Mouse (Mus musculus) left cerebral cortex, adult 2 months (tissue): Measurements from ENCODE around the gene Nosip. TPM values are rescaled to one million over a fixed set of nuclear protein-coding genes. Genes with fewer than 3 reads are reported as not detected.
"Not testable (repeated sequence)": the region's sequence is repeated elsewhere in the genome, so short reads cannot be mapped to it uniquely, and the experiment has no call there.

Experiments used
- DNase-seq, 2 experiments: peaks; one replicate each; pipeline ENCODE4 v3.0.0; 2021 to 2022; ENCODE audit warnings: low spot score in 2 of 2, mixed read lengths in 1 of 2; ENCODE audit errors: extremely low spot score in 1 of 2
- H3K27ac ChIP-seq: fragments of 200-600 bp; 2 replicates; pipeline ENCODE4 v1.8.1; 2022
- H3K4me3 ChIP-seq: fragments of 200-600 bp; 2 replicates; pipeline ENCODE4 v1.8.1; 2022
- CTCF ChIP-seq: fragments of 200-600 bp; IDR thresholded peaks from 2 replicates; pipeline ENCODE4 v1.8.1; 2022; ENCODE audit warnings: antibody characterized with exemption, mild to moderate bottlenecking, moderate library complexity
- intact Hi-C: fragments of 180-260 bp; cut with DNase I; formaldehyde crosslinking; loops from one replicate; pipeline ENCODE4 v1.15.1; 2025
- total RNA-seq, 2 experiments: library from RNA; stranded (reverse); gene quantifications; 2 replicates each; pipeline ENCODE4 v1.2.3; 2021

Nosip gene
- total RNA-seq, 2 experiments from 2014 or later = 53.6 to 55.6 TPM

DNA sequence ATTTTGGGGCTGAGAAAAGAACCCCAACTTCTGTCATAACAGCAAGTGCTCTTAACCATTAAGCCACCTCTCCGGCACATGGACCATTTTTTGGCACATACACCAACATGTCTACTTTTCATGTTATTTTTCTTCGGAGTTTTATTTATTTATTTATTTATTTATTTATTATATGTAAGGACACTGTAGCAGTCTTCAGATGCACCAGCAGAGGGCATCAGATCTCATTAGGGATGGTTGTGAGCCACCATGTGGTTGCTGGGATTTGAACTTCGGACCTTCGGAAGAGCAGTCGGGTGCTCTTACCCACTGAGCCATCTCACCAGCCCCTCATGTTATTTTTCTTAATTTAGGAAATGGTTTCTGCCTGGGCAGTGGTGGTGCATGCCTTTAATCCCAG lies 38.5 kb upstream of the Nosip start:
- DNase-seq, intact Hi-C loops, H3K27ac ChIP-seq, H3K4me3 ChIP-seq: not testable (repeated sequence)
- TF ChIP-seq CTCF = peak; percentile 38

DNA sequence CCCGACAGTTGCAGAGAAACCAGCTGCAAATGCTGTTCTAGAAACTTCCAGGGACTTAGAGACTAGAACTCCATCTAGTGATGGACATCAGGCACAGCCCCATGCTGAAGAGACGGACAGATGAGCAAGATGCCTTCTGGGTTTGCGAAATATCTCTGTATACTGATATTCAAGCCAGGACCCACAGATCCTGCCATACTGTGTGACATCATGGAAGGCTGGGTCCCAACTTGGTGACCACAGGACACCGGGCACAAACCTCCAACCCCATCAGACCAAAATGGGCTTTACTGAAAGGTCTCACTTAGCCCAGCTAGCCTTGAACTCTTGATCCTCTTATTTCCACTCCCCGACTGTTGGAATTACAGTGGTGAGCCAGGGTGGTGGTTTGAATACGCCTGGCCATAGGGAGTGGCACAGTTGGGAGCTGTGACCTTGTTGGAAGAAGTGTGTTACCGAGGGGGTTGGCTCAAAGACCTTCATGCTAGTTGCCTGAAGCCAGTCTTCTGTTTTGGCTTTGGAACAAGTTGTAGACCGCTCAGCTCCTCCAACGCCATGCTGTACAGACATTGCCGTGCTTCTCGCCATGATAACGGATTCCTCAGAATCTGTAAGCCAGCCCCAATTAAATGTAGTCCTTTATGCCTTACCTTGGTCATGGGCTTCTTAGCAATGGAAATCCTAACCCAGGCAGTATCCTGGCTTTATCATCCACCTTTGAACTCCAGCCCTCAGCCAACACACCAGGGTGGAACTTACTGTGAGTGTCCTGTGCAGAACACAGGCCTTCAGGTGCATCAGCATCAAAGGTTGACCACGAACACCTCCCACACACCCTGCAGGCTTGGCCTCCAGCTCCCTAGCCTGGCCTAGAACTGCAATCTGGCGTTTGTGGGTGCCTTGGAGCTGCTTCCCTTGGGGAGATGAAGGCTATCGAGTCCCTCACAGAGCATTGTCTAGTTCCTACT lies 37.7 kb upstream of the Nosip start:
- intact Hi-C loops = no loop called here
- Histone ChIP-seq H3K27ac (no peak overlapping the region), H3K4me3 (no peak overlapping the region)
- DNase-seq = no peak
- no peak for TF ChIP-seq CTCF

DNA sequence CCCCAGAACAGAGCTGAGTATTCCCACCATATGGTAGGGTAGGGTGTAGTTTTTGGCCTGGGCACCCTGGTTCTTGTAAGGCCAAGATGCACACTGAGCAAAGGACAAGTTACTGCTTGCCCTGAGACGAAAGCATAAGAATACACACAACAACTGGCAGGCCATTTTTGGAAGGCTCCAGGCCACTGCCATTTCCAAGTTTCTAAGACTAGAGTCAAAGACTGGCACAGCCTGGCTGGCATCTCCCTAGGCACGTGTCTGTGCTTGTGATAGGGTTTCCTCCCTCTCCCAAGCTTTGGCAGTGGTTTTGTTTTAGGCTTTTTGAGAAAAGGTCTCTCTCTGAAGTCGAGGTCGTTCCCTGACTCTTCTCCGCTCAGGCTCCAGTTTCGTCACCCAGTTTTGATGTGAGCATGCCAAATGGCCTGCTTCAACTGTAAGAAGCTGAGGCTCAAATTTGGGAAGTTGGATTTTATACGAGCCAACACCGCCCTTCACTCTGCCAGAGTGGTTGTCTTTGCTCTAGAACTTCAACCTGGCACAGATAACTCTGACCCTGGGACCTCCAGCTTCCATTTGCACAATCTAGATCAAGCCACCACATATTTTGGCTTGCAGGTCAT lies 36.5 kb upstream of the Nosip start:
- intact Hi-C loops = no loop called here
- no peak overlapping the region; the same call in 1 of the 2 replicates for H3K27ac ChIP-seq
- TF ChIP-seq CTCF = no peak
- no peak overlapping the region for H3K4me3 ChIP-seq
- DNase-seq = no peak

GRCm38 (mm10) chr7:45026256-45026655 lies 36.0 kb upstream of the Nosip start:
- no peak for TF ChIP-seq CTCF
- intact Hi-C loops = no loop called here
- H3K27ac ChIP-seq = no peak overlapping the region; the same call in 1 of the 2 replicates

DNA sequence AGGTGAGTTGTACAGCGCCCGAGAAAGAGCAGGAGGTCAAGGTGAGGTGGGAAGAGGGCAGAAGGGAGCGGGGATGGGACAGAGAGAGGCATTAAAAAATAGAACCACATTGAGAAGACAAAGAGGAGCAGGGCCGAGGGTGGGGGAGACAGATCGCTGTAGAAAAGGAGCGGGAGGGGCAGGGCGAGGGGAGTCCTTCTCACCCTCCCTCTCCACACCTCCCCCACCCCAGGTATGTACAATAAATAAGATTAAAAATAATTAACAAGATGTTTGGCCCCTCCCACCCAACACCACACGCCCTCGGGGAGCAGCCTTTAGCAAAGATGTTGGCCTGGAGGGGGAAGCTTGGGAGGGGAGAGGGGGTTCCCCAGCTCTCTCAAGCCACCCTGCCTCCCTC lies 34.5 kb upstream of the Nosip start:
- intact Hi-C loops = no loop called here
- no peak for DNase-seq
- Histone ChIP-seq H3K4me3 (no peak overlapping the region), H3K27ac (no peak overlapping the region)
- TF ChIP-seq CTCF = no peak

More at GRCm38 (mm10) chr7:45026256-45026655, 36.0 kb upstream of the Nosip start:
- DNase-seq = no peak
- H3K4me3 ChIP-seq = no peak overlapping the region

DNA sequence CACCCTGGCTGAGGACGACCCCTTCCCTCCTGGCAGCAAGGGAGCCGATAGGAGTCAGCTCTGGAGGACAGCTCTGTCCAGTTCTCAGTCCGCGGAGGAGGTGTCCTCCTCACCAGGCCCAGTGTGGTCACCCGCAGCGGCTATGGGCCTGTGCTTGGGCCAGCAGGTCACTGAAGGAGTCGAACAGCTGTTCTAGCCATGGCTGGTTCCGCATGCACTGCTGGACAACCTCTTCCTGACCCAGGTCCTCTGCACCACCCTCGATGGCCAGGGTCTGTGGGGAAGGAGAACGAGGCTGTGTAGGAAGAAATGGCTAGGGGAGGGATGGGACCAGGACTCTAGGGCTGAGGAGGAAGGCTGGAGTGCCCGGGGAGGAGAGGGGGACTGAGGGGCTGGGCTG lies 33.9 kb upstream of the Nosip start:
- intact Hi-C loops = no loop called here
- Histone ChIP-seq H3K4me3 (no peak overlapping the region), H3K27ac (no peak overlapping the region)
- no peak for TF ChIP-seq CTCF
- no peak for DNase-seq

GRCm38 (mm10) chr7:45029995-45030394 lies 32.2 kb upstream of the Nosip start:
- no peak for TF ChIP-seq CTCF
- intact Hi-C loops = no loop called here
- no peak for DNase-seq
- H3K4me3 ChIP-seq = no peak overlapping the region
- H3K27ac ChIP-seq = no peak overlapping the region

- Histone ChIP-seq H3K4me3 (no peak overlapping the region), H3K27ac (no peak overlapping the region)
- intact Hi-C loops = no loop called here
- no peak for DNase-seq
- TF ChIP-seq CTCF = no peak
Measured at GRCm38 (mm10) chr7:45030857-45031256, 31.4 kb upstream of the Nosip start.

- no peak for TF ChIP-seq CTCF
- Histone ChIP-seq H3K27ac (no peak overlapping the region), H3K4me3 (no peak overlapping the region)
- intact Hi-C loops = no loop called here
- no peak for DNase-seq
Measured at GRCm38 (mm10) chr7:45033722-45034359, 28.4 kb upstream of the Nosip start.

DNA sequence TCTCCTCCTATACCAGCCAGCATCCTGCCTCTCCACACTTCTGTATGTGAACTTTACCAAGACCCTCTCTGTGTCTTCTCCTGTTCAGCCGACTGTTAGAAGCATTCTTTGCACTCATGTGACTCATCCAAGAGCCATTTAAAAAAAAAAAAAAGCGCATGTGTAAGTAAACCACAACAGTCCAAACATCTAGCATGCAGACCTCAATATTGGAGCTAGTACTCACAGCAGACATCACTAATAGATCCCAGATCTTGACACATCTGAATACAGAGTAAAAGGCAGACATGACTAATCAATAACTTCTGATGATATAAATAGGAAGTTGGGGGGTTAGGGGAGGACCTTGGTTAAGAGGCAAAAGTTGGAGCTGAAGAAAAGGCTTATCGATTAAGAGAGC lies 26.6 kb upstream of the Nosip start:
- H3K4me3 ChIP-seq = no peak overlapping the region
- DNase-seq = no peak
- intact Hi-C loops = no loop called here
- H3K27ac ChIP-seq = no peak overlapping the region
- TF ChIP-seq CTCF = no peak

DNA sequence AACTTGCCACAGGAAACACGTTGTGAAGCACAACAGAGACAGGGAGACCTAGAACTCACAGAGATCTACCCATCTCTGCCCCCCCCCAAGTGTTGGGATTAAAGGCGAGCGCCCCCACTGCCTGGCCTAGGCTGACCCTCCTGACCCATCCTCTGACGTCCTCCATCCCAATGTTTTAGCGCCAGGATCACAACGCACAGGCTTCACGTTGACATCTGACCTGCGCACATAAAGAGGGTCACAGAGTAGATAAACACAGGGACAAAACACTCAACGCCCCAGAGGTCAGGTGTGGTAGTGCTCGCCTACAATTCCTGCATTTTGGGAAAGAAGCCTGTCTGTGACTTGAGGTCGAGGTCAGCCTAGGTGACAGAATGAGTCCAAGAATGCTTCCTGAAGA lies 25.5 kb upstream of the Nosip start:
- no peak for DNase-seq
- H3K27ac ChIP-seq = no peak overlapping the region
- no peak; the same call in 1 of the 2 replicates for TF ChIP-seq CTCF
- intact Hi-C loops = no loop called here
- no peak overlapping the region for H3K4me3 ChIP-seq
